Mouse (Mus musculus) testis, adult 2 months (tissue): ENCODE measurements at regions not wholly inside any gene's neighbourhood (a gene's known extent, or its start where the extent isn't known, plus 50 kb on each side); places are given as distances from the start of the nearest gene placed in this dataset.

Experiments
- CTCF ChIP-seq: fragments of 200-500 bp; IDR thresholded peaks from 2 replicates; pipeline ENCODE4 v1.5.1; 2012; ENCODE audit warnings: low read depth, mild to moderate bottlenecking, inconsistent platforms, low read length, moderate library complexity; ENCODE audit not compliant: control insufficient read depth, insufficient read depth, insufficient replicate concordance
- POLR2A ChIP-seq: fragments of 200-500 bp; IDR thresholded peaks from 2 replicates; pipeline ENCODE4 v1.6.1; 2012; ENCODE audit warnings: low read depth, mild to moderate bottlenecking, inconsistent platforms, low read length, moderate library complexity; ENCODE audit not compliant: control insufficient read depth

DNA sequence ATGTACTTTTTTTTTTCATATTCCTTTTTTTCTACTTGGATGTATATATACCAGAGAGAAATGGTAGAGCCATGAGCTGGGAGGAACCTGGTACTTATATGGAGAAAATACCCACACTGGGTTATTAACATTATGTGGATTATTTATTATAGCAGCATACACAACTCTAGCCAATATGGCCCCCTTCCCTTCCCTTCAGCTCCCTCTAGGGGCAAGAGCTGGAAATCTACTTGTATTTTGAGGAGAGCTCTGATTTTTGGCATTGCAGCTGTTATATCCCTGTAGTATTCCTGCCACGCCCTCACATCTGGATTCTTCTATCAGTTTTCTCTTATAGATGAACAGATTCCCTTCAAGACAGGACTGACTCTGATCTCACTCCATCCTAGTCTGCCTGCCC is 52.0 kb upstream of the Ptprt start:
- no peak for TF ChIP-seq CTCF
- TF ChIP-seq POLR2A = no peak
